Mouse (Mus musculus) adrenal gland, adult 2 months (tissue): ENCODE measurements at regions not wholly inside any gene's neighbourhood (a gene's known extent, or its start where the extent isn't known, plus 50 kb on each side); places are given as distances from the start of the nearest gene placed in this dataset.

Source experiments
- DNase-seq: peaks from one replicate; pipeline ENCODE4 v3.0.0; 2021

DNA sequence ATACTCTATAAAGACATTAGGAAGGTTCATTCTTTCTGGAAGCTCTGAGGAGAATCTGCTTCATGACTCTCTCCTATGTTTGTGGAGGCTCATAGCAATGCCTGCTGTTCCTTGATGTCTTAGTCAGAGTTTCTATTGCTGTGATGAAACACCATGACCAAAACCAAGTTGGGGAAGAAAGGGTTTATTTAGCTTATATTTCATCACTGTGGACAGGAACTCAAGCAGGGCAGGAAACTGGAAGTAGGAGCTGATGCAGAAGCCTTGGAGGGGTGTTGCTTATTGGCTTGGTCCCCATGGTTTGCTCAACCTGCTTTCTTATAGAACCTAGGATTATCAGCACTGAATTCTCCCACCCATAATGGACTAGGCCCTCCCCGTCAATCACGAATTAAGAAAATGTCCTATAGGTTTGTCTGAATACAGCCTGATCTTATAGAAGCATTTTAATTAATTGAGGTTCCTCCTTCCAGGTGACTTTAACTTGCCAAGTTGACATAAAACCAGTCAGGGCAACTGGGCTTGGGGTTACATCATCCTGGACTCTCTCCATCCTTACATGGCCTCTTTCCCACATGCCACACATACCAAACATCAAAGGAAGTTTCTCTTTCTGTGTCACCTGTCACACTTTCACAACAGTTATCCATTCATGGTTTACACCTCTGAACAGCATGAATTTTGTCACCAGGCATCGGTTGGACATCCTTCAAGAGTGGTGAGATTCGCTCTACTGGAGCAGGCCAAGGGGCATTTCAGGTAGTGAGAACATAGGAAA is 85.3 kb upstream of the Serp2 start:
- DNase-seq, result no peak

DNA sequence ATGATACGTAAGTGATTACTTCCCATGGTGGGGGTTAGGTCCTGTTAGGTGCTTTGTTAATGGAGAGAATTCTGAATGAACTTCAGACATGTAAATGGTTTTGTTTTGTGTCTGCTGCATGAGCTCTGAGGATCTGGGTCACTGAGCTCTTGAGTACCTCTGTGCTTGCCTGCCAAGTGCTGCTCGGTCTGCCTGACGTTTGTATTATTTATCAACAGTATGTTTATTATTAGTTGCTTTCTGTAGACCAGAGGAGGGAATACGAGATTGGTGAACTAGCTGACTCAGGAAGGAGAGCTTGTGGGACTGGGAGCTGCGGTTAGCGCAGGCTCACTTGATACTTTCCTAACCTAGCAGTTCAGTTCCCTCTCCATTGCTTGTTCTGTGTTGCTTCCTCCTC is 76.5 kb upstream of the Serp2 start:
- no peak for DNase-seq

DNA sequence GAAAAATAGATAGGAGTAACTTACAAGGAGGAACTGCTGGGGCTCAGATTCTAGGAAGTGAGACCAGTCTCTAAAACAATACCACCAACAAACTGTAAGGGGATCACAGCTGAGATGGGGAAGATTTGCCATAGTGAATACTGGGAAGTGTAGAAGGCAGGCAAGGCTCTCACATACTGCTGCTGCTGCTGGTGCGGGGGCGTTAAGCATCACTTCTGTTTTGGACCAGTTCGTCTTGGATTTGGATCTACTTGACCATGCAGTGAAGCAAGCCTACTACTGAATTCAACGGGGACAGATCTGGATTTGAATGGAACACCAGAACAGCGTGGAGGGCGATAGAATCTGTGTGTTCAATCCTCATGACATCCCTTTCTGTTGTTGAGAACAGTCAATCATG is 76.1 kb upstream of the Serp2 start:
- DNase-seq, result no peak

DNA sequence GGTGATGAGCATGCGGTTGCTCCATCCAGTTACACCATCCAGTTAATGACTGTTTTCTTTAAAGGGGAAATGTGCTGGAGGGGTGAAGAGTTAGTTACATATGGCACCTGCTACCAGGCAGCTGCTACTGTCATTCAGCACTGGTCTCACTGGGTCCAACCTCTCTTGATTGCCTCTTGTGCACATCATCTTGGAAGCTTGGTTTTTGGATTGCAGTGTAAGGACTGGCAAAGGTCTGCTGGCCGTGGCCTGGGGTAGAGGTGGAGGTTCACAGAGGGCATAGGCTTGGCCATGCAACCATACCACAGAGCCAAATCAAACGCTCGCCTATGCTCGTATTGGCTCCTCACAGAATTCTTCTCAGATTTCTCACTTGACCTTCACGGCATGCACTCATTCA is 75.1 kb upstream of the Serp2 start:
- DNase-seq, result peak; percentile 52

DNA sequence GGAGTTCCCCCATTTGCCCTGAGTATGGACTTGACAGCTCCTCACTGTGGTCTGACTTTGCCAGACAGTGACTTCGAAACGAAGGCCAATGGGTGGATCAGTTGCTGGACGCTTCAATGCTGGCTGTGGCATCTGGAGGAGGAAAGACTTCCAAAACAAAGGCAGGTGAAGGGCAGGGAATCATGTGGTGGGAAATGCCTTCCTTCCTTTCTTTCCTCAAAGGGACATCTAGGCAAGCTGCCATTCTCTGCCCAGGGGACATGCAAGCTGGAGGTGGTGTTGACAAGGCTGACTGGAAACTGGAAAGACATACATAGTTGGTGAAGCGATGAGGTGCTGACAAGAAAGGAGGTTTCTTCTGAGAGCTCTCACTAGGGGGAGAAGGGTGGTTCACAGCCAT is 74.5 kb upstream of the Serp2 start:
- DNase-seq, result no peak

DNA sequence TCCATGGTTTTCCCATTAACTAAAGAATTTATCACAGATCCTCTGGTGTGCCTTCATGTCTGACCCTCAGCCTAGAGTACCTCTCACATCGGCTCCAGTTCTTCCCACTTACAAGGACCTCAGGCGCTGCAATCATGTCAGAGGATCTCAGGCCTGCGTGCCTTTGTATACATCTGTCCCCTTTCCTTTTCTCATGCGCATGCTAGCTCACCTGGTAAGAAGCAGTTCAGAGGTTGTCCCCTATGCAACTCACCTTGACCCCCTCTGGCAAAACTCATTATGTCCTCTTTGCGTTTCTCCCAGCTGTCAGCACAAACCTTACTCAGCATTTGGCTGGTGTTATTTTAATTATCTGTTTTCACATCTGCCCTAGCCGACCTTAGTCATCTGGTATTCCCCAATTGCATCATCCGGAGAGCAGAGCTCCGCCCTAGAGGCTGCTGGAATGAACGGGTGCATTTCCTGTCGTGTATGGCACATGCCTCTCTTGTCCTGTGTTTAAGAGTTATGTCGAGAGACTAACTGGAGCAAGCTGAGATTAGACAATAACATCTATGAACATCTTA is 73.3 kb upstream of the Serp2 start:
- peak; percentile 54 for DNase-seq

DNA sequence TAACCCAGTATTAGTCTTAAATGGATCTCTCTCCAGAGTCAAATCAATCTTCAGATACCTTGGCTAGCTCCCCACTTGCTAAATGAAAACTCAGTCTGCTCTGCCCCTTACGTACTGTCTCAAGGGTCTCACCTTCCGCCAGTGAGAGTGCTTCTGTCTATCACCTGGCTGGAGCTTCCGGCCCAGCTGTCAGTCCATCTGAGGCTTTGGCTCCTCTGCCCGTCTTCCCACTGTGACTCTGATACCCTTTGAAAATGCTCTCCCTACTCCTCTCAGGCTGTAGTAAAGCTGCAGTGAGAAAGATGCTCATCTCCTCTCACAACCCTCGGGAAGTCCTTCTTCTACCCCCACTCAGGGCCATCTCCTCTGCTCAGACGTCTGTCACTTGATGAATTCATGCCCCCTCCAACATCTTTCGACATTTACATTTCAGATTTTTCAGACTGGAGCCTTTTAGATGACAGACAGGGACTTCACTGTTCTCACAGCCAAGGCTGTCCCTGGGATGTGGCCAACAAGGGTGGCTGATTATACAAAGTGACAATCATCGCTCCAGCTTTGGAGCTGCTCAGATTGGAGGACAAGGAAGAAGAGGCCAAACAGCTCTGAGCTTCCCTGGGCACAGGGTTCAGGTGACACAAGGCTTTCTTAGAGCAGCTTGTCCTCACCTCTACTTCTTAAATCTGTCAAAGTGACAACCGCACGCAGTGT is 71.6 kb upstream of the Serp2 start:
- no peak for DNase-seq

DNA sequence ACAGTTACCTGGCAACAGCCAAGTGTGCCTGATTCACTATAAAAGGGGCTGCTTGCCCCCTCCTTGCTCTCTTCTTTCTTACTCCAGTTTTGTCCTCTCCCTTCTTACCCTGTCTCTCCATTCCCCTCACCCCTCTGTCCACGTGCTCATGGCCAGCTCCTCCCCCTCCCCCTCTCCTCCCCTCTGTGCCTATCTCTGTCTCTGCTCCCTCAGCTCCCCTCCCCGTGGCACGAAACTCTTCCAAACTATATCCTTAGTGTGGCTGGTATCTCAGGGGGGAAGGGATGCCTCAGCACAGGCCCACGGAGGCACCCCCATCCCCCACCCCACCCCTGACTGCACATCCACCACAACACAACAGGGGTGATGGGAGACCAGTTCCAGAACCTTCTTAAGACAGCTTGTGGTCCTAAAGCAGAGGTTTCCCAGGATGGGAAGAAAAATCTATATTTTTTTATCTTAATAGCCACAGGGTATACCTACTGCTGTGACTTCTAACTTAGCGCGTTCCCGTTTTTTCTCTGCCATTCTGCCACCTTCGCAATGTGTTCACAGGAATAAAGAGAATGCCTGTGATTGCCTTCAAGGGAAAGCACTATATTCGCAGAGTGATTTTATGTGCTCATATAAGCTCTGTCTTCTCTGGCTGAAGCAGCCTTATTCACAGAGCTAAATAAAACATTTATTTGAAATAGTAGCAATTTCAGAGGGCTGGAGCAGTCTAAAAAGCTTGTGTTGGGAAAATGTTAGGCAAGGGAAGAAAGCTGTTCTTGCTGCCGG is 69.1 kb upstream of the Serp2 start:
- no peak for DNase-seq

DNA sequence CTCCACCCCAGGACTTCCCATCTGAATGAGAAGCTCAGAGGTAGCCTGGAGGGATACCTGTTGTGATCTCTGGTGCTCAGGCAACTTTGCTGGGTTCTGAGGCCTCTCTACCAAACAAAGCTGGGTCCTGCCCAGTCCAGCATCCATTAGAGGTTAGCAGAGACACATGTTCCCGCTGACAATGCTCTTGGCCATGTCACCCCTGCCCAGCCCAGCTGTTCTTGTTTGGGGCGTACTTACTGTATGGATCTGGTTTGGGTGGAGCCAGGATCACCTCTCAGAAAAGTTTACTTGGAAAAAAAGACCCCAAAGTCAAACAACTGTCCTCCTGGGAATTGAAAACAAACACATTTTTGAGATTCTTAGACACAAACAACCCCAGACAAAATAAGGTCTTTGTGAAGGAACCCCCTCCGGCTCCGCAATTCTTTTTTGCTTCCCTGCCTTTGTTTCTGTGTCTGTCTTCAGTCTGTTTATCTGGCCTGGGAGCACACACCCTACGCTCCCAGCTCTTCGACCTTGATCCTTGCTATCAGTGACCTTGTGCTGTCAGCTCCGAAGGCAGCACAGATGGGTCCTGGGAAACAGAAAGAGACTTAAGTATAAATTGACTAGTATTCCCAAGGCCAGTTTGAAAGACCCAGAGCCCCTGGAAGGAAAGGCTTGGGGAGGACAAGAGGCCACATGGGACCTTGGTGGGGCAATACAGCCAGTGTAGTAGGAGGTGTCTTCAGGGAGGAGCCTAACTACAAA is 68.1 kb upstream of the Serp2 start:
- peak; percentile 68 for DNase-seq

DNA sequence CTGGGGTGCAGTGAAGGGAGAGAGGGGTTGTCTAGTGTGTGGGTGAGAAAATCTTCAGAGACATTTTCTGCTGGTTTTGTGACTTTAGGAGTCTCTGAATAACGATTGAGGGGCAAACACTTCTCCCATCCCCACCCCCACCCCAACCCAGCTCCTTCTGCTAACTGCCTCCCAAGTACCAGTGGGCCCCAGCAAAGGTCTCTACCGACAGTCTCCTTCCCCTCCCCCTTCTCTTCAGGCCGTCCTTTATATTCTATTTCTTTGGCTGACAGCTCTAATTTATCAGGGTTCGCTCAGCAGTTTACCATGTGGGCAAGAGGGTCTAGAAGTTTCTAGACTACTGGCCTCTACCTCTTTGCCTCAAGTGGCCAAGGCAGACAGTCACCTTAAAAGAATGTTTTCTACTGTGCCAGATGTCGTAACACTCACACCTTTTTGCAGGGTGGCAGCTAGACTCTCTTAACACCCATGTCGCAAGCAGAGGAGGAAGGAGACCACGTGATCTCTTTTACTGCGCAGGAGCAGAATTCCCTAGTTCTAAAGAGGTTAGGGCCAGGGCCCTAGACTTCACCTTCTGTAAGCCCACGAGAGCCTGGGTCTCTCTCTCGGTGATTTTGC is 66.8 kb upstream of the Serp2 start:
- DNase-seq, result no peak

DNA sequence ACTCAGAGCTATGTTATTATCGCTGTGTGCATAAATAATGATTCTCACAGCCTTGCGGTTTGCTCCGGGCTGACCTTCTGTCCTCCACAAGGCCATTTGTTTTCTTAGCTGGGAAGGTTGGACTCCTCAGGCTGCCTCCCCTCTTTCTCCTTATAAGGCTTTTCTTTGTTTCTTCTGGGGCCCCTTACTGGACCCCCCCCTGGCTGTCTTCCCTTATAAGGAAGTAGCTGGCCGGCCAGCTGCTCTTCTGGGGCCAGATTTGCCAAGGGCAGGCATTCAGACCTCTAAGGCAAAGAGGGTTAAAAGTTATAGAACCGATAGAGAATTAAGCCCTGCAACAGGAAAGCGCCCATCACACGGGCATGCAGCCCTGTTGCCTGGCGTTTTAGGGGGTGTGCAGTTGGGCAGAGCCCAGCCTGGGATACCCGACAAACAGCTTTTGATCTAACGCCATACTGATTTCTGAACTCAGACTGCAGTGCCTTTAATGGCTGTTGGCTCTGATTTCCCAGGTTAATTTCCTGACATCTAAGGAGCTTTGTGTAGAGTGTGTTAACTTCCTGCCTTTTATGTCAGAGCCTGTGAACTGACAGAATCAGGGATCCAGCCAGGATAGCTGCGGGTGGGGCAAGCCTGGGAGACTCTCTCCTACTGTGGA is 66.1 kb upstream of the Serp2 start:
- peak; percentile 82 for DNase-seq

DNA sequence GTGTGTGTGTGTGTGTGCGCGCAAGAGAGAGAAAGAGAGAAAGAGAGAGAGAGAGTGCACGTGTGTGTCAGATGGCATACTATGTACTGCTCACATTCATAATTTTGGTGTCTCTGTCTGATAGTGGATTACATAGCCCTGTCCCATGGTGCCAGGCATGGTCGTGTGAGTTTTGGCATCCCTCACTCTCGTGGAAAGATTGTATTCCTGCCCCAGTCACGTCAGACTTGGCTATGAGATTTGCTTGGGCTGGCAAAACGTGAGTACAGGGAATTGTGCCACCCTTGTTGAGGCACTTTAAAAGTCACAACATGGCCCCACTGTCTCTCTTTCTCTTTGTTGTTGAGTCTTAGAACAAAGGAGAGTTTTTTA is 62.3 kb upstream of the Serp2 start:
- no peak for DNase-seq

DNA sequence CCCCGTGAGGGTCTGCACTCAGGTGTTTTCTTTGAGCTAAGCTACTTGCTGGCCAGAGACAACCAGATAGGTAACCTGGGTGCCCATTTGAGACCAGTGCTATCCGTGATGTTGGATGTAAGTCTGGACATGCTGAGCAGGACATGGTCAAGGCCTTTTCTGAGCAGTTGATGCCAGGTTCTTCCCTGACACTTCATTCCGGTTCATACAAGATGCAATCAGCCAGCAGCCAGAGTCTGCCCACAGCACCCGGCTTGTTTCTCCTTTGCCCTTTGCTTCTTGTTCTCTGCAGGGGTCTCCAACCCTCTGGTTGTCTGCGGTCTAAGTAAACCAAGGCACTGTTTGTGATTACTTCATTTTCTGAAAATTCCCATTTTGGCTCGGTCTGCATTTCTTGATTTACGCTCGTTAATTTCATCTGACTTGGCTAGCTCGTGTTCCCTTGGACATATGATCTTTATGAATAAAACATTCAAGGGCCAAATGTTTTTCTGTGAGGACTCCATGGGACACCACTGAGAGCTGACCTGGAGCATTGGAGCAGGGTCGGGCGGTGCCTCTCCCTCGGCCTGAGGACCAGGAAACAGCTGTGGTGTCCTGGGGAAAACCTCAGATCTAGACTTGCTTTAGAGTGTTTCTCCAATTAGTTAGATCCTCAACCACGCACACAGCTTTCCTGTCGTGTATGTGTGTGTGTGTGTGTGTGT is 61.8 kb upstream of the Serp2 start:
- DNase-seq, result peak; percentile 55

DNA sequence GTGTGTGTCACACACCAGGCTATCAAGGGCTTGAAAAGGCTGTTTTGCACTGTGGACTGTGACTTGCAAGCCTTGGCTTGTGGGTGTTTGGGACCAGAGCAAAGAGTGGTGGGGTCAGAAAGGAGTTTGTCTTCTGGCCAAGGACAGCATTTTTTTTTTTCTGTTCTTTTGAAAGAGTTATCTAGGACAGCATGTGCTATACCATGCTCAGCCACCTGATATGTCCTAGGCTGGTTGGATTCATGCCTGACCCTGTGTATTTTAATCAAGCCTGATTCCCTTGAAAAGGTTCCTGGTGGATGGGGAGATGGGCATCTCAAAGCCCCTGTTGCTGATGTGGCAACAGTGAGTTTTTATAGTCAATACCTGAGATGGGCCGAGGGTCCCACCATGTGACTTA is 61.2 kb upstream of the Serp2 start:
- DNase-seq, result no peak

DNA sequence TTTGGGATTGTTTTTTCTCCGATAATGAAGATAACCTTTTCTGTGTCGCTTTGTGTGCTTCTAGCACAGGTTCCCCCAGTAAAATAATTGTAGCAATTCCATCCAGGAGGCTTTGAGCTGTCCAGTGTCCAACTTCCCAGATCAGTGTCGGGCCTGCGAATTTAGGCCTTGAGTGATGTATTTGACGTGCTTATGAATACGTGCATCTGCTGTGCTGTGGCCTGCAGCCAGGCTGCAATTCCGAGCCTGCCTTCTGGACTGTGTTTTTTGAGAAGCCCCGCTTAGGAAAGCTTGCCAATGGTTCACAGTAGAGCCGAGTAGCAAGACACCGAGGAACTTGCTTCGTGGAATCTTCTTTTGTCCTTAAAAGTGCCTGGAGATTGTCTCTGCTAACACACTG is 60.8 kb upstream of the Serp2 start:
- DNase-seq, result no peak

DNA sequence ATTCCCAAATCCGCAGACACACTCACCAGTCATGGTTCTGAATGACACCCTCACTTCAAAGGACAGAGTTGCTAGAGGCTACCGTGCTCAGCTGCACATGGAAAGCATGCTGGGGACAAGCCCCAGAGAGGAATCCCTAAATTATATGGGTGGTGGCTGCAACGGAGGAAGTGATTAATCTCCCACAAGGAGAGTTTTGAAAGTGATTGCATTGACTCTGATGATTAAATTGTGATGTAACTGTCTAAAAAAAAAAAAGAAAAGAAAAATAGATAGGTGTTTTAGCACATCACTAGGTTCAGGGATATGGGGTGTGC is 59.6 kb upstream of the Serp2 start:
- DNase-seq, result no peak

DNA sequence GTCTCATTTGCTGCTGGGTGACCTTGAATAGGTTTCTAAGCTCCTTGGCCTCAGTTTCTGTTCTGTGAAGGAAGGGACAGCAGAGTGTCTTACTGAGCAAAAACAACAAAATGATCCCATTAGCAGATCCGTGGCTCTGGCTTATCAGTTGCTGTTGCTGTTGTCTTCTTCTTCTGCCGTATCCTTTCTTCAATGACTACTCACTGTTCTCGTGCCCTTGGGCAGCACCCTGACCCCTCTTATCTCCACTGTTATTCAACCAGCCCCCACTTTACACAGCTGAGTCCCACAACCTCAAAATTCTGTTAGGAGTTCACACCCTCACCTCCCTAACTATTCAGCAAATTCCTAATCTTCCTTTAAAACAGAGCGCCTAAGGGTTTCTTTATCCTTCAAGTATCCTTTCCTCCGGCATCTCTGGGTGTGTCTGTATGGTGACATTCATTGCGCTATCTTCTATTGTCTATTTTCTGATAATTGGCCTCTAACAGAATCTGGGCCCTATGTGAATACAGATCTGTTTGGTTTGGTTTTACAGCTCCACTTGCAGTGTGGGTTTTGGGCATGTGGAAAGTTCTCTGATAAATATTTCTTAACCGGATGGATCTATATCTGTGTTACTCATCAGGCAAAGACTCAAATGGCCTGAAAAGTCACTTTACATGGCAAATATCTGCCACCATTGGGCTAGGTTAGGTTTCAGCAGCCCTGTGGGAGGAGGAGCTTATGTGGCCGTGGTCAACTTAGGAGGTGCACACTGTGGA is 59.1 kb upstream of the Serp2 start:
- DNase-seq, result peak; percentile 56

DNA sequence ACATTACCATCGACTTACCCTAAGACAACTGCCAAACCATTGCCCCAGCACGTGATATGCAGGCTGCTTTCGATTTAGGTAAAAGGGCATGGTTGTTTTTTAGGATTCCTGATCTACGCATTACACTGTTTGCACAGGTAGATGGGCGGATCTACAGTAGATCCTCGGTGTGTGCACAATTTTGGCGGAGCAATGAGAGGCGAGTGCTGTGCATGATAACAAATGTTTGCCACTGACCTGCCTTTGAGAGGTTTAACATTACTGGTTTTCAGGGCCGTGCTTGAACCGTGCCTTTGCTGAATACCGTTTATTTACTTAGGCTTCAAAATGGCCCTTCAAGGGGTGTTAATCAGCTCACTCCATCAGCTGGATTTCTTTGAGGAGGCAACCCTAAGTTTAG is 58.5 kb upstream of the Serp2 start:
- no peak for DNase-seq

DNA sequence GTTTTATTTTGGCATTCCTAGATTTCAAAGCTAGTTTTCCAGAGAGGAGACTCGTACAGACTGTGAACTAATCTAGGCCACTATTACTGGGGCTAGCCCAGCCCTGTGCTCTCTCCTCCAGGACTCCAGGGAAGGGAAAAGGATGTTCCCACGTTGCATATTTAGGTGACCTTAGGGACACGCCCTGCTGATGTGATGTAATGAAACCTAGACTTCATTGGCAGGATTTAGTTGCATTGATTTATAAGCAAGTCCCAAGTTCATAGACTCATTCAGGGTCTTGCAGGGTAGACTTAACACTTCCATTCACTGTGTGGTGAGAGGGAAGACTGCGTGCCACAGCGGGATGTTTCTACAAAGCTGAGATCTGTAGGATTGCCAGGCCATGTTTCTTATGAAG is 58.0 kb upstream of the Serp2 start:
- no peak for DNase-seq

DNA sequence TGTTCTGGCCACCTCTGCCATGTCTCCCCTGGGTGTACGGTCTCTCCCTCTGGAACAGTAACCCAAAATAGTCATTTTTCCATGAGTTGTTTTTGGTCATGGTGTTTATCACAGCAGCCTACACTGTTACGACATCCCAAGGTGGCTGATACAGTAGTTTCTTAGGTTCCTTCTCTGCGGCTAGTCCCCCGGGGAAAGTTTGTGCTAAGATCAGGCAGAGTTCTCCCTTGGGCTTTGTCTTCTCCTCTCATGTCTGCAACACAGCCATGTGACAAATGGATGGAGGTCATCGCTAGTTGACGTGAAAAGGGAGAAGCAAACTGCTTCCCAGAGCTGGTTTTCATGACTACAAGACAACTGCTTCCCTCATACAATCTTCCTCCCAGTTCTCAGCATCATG is 56.9 kb upstream of the Serp2 start:
- DNase-seq, result no peak
